Mouse (Mus musculus): Measurements from ENCODE around the gene Olfr1453. TPM values are rescaled to one million over a fixed set of nuclear protein-coding genes. Genes with fewer than 3 reads are reported as not detected.
"Not testable (repeated sequence)": the region's sequence is repeated elsewhere in the genome, so short reads cannot be mapped to it uniquely, and the experiment has no call there.

The Olfr1453 gene
- total RNA-seq (2014; rRNA removed) (not detected in 2 replicates), polyA plus RNA-seq (2015; fragmentation: Nextera tagmentation; extraction: Ambion mirVana) (not detected in 2 replicates)

DNA sequence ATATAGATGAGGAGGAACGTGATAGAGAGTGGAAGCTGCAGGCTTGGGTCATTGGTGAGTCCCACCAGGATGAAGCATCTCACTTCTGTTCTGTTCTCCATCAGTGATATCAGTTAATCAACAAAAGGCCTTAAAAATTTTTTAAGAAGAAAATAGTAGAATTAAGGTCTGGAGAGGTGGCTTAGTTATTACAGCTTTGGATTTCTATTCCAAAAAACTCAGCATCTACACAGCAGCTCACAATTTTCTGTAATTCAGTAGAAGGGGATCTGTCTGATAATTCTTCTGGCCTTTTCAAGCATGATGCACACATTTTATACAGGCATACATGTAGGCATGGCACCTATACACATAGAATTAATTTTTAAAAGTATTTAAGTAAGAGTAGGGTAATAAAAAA lies at the start of gene Olfr1453:
TSS of gene Olfr1453 (minus strand) at position 101 of the 400 bp plus-strand sequence.
- 37% methylated on average over 1 of the region's 1 CpGs for WGBS
- no peak within 1 kb of the TSS for H3K4me2 ChIP-seq (ENCODE audit: low read depth, low read length, poor library complexity, severe bottlenecking)
- no peaks in the 10 kb centered on the region for H3K27me3 ChIP-seq (ENCODE audit: insufficient read depth, low read length)
- peaks cover 4% of the 10 kb centered on the region; the same call in 1 of the 2 replicates for H3K9me3 ChIP-seq (ENCODE audit: low read length)
- no peak for TF ChIP-seq CTCF (IDR thresholded peaks at IDR 0.05)
- H3K9ac ChIP-seq (replicated peaks; ENCODE audit: low read length, poor library complexity, severe bottlenecking) = no peak within 1 kb of the TSS
- H3K27ac ChIP-seq (ENCODE audit: low read depth, low read length) = no peak within 1 kb of the TSS
- DNase-seq (ENCODE audit: low spot score) (no peak), ATAC-seq (ENCODE audit: low FRiP score) (no peak)
- no peaks in the 10 kb centered on the region for H3K36me3 ChIP-seq (ENCODE audit: insufficient read depth, low read length)
- no peaks in the 10 kb centered on the region for H3K4me1 ChIP-seq (ENCODE audit: insufficient read depth, low read length)
- H3K4me3 ChIP-seq (ENCODE audit: low read depth, low read length) = no peak within 1 kb of the TSS

- Histone ChIP-seq H3K4me2 (ENCODE audit: low read depth, low read length, poor library complexity, severe bottlenecking) (no peak within 1 kb of the TSS), H3K36me3 (ENCODE audit: insufficient read depth, low read length) (no peaks in the 10 kb centered on the region), H3K4me3 (ENCODE audit: low read depth, low read length) (no peak within 1 kb of the TSS), H3K4me1 (ENCODE audit: insufficient read depth, low read length) (no peaks in the 10 kb centered on the region), H3K27me3 (ENCODE audit: insufficient read depth, low read length) (no peaks in the 10 kb centered on the region), H3K27ac (ENCODE audit: low read depth, low read length) (no peak within 1 kb of the TSS), H3K9ac (replicated peaks; ENCODE audit: low read length, poor library complexity, severe bottlenecking) (no peak within 1 kb of the TSS), H3K9me3 (ENCODE audit: low read length) (peaks cover 15% of the 10 kb centered on the region; the same call in 1 of the 2 replicates)
- ATAC-seq (ENCODE audit: low FRiP score) (no peak), DNase-seq (ENCODE audit: low spot score) (no peak)
- TF ChIP-seq CTCF (IDR thresholded peaks at IDR 0.05) = no peak
- 69% methylated on average over 2 of the region's 2 CpGs for WGBS
These were observed 32.2 kb upstream of the Olfr1453 start, which contains the start of gene Olfr1454 for GRCm38 (mm10) chr19:13060310-13060709. Gene Olfr1454, plus strand, starts transcription at chr19:13060610.

- H3K4me2 ChIP-seq (ENCODE audit: low read depth, low read length, poor library complexity, severe bottlenecking) = no peak within 1 kb of the TSS
- DNase-seq (ENCODE audit: low spot score) = no peak
- H3K4me3 ChIP-seq (ENCODE audit: low read depth, low read length) = no peak within 1 kb of the TSS
- ATAC-seq (ENCODE audit: low FRiP score) = no peak
- no peak within 1 kb of the TSS for H3K9ac ChIP-seq (replicated peaks; ENCODE audit: low read length, poor library complexity, severe bottlenecking)
- H3K9me3 ChIP-seq (ENCODE audit: low read length) = no peaks in the 10 kb centered on the region
- H3K27ac ChIP-seq (ENCODE audit: low read depth, low read length) = no peak within 1 kb of the TSS
- H3K36me3 ChIP-seq (ENCODE audit: insufficient read depth, low read length) = no peaks in the 10 kb centered on the region
- H3K27me3 ChIP-seq (ENCODE audit: insufficient read depth, low read length) = no peaks in the 10 kb centered on the region
- no peaks in the 10 kb centered on the region for H3K4me1 ChIP-seq (ENCODE audit: insufficient read depth, low read length)
- 67% methylated on average over 2 of the region's 2 CpGs for WGBS
- no peak for TF ChIP-seq CTCF (IDR thresholded peaks at IDR 0.05)
These were observed 33.4 kb downstream of the Olfr1453 start, which contains the start of gene Olfr1451 for GRCm38 (mm10) chr19:12994714-12995113. Gene Olfr1451, plus strand, starts transcription at chr19:12995014.

DNA sequence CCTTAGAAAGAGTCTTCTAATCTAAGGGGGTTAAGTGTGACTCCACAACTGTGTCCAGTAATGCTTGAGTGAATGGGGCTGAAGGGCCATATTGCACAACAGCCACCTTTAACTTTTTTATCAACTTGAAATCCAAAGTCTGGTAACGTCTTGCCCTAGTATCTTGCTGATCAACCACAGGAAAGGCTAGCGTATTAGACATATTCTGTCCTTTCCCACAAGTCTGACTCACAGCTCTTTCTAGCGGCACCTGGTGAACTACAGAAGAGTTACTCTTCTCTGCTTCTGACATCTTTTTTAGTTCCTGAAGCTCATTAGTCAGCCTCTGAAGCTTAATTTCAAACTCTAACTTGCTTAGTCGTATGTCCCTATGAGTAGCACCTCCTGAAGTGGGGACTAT lies 35.8 kb downstream of the Olfr1453 start:
- not testable (repeated sequence) for H3K4me3 ChIP-seq (ENCODE audit: low read depth, low read length); H3K27me3 ChIP-seq (ENCODE audit: insufficient read depth, low read length); H3K9ac ChIP-seq (replicated peaks; ENCODE audit: low read length, poor library complexity, severe bottlenecking); H3K36me3 ChIP-seq (ENCODE audit: insufficient read depth, low read length); H3K9me3 ChIP-seq (ENCODE audit: low read length); H3K4me1 ChIP-seq (ENCODE audit: insufficient read depth, low read length); H3K4me2 ChIP-seq (ENCODE audit: low read depth, low read length, poor library complexity, severe bottlenecking); DNase-seq (ENCODE audit: low spot score); ATAC-seq (ENCODE audit: low FRiP score); H3K27ac ChIP-seq (ENCODE audit: low read depth, low read length)
- WGBS = 91% methylated on average over 4 of the region's 4 CpGs

Other genes starting within 250 kb of the Olfr1453 start
- 52.5 and 56.5 TPM in 2 replicates for gene Zfp91, start 232.2 kb downstream of the Olfr1453 start, total RNA-seq (2014; rRNA removed)
- gene Zfp91, start 232.2 kb downstream of the Olfr1453 start, polyA plus RNA-seq (2015; fragmentation: Nextera tagmentation; extraction: Ambion mirVana) = 10.4 and 12.8 TPM in 2 replicates
- gene Lpxn, start 232.1 kb downstream of the Olfr1453 start, total RNA-seq (2014; rRNA removed) = 1.0 and 1.9 TPM in 2 replicates
- gene Lpxn, start 232.1 kb downstream of the Olfr1453 start, polyA plus RNA-seq (2015; fragmentation: Nextera tagmentation; extraction: Ambion mirVana) = 0.77 and 0.96 TPM in 2 replicates
- not detected in 2 replicates for gene Gm5244, start 181.6 kb downstream of the Olfr1453 start, total RNA-seq (2014; rRNA removed)
- gene Gm5244, start 181.6 kb downstream of the Olfr1453 start, polyA plus RNA-seq (2015; fragmentation: Nextera tagmentation; extraction: Ambion mirVana) = not detected in 2 replicates
- gene Olfr1444, start 171.0 kb downstream of the Olfr1453 start, total RNA-seq (2014; rRNA removed) = not detected in 2 replicates
- not detected in 2 replicates for gene Olfr1444, start 171.0 kb downstream of the Olfr1453 start, polyA plus RNA-seq (2015; fragmentation: Nextera tagmentation; extraction: Ambion mirVana)
- not detected in 2 replicates for gene Olfr1445, start 144.5 kb downstream of the Olfr1453 start, total RNA-seq (2014; rRNA removed)
- not detected in 2 replicates for gene Olfr1445, start 144.5 kb downstream of the Olfr1453 start, polyA plus RNA-seq (2015; fragmentation: Nextera tagmentation; extraction: Ambion mirVana)
- not detected in 2 replicates for gene Olfr1446, start 134.8 kb downstream of the Olfr1453 start, total RNA-seq (2014; rRNA removed)
- gene Olfr1446, start 134.8 kb downstream of the Olfr1453 start, polyA plus RNA-seq (2015; fragmentation: Nextera tagmentation; extraction: Ambion mirVana) = not detected in 2 replicates
- not detected in 2 replicates for gene Olfr1447, start 124.6 kb downstream of the Olfr1453 start, total RNA-seq (2014; rRNA removed)
- not detected in 2 replicates for gene Olfr1447, start 124.6 kb downstream of the Olfr1453 start, polyA plus RNA-seq (2015; fragmentation: Nextera tagmentation; extraction: Ambion mirVana)
- not detected in 2 replicates for gene Olfr1448, start 103.9 kb downstream of the Olfr1453 start, total RNA-seq (2014; rRNA removed)
- not detected in 2 replicates for gene Olfr1448, start 103.9 kb downstream of the Olfr1453 start, polyA plus RNA-seq (2015; fragmentation: Nextera tagmentation; extraction: Ambion mirVana)
- not detected in 2 replicates for gene Olfr1449, start 97.5 kb downstream of the Olfr1453 start, total RNA-seq (2014; rRNA removed)
- gene Olfr1449, start 97.5 kb downstream of the Olfr1453 start, polyA plus RNA-seq (2015; fragmentation: Nextera tagmentation; extraction: Ambion mirVana) = not detected in 2 replicates
- gene Olfr1450, start 78.1 kb downstream of the Olfr1453 start, total RNA-seq (2014; rRNA removed) = not detected in 2 replicates
- not detected in 2 replicates for gene Olfr1450, start 78.1 kb downstream of the Olfr1453 start, polyA plus RNA-seq (2015; fragmentation: Nextera tagmentation; extraction: Ambion mirVana)
- gene Olfr1451, start 33.3 kb downstream of the Olfr1453 start, total RNA-seq (2014; rRNA removed) = not detected in 2 replicates
- not detected in 2 replicates for gene Olfr1451, start 33.3 kb downstream of the Olfr1453 start, polyA plus RNA-seq (2015; fragmentation: Nextera tagmentation; extraction: Ambion mirVana)
- not detected in 2 replicates for gene Olfr1454, start 32.3 kb upstream of the Olfr1453 start, total RNA-seq (2014; rRNA removed)
- not detected in 2 replicates for gene Olfr1454, start 32.3 kb upstream of the Olfr1453 start, polyA plus RNA-seq (2015; fragmentation: Nextera tagmentation; extraction: Ambion mirVana)
- not detected in 2 replicates for gene Olfr1457, start 69.6 kb upstream of the Olfr1453 start, total RNA-seq (2014; rRNA removed)
- gene Olfr1457, start 69.6 kb upstream of the Olfr1453 start, polyA plus RNA-seq (2015; fragmentation: Nextera tagmentation; extraction: Ambion mirVana) = not detected in 2 replicates
- gene Olfr1458, start 78.4 kb upstream of the Olfr1453 start, total RNA-seq (2014; rRNA removed) = not detected in 2 replicates
- gene Olfr1458, start 78.4 kb upstream of the Olfr1453 start, polyA plus RNA-seq (2015; fragmentation: Nextera tagmentation; extraction: Ambion mirVana) = not detected in 2 replicates
- under 0.01 TPM in 1 of 2 replicates, not detected in the other for gene Olfr1459, start 121.2 kb upstream of the Olfr1453 start, total RNA-seq (2014; rRNA removed)
- gene Olfr1459, start 121.2 kb upstream of the Olfr1453 start, polyA plus RNA-seq (2015; fragmentation: Nextera tagmentation; extraction: Ambion mirVana) = not detected in 2 replicates
- not detected in 2 replicates for gene Olfr1461, start 134.7 kb upstream of the Olfr1453 start, total RNA-seq (2014; rRNA removed)
- not detected in 2 replicates for gene Olfr1461, start 134.7 kb upstream of the Olfr1453 start, polyA plus RNA-seq (2015; fragmentation: Nextera tagmentation; extraction: Ambion mirVana)
- not detected in 2 replicates for gene Olfr1462, start 157.4 kb upstream of the Olfr1453 start, total RNA-seq (2014; rRNA removed)
- gene Olfr1462, start 157.4 kb upstream of the Olfr1453 start, polyA plus RNA-seq (2015; fragmentation: Nextera tagmentation; extraction: Ambion mirVana) = not detected in 2 replicates
- not detected in 2 replicates for gene Olfr1463, start 203.0 kb upstream of the Olfr1453 start, total RNA-seq (2014; rRNA removed)
- gene Olfr1463, start 203.0 kb upstream of the Olfr1453 start, polyA plus RNA-seq (2015; fragmentation: Nextera tagmentation; extraction: Ambion mirVana) = not detected in 2 replicates